Mouse (Mus musculus) layer of hippocampus, adult 2 months (tissue): ENCODE data around the gene Patl2. TPM values are rescaled to one million over a fixed set of nuclear protein-coding genes. Genes with fewer than 3 reads are reported as not detected.

ENCODE experiments used
- DNase-seq, 2 experiments: peaks; one replicate each; pipeline ENCODE4 v3.0.0; 2022; ENCODE audit warnings: low spot score in 2 of 2
- H3K27ac ChIP-seq: fragments of 200-600 bp; 2 replicates; pipeline ENCODE4 v1.8.1; 2022
- H3K4me3 ChIP-seq: fragments of 200-600 bp; 2 replicates; pipeline ENCODE4 v1.8.1; 2022; ENCODE audit warnings: mild to moderate bottlenecking
- CTCF ChIP-seq: fragments of 200-600 bp; conservative IDR thresholded peaks from 2 replicates; pipeline ENCODE4 v1.8.1; 2022; ENCODE audit warnings: antibody characterized with exemption, mild to moderate bottlenecking, moderate library complexity
- total RNA-seq, 2 experiments: library from RNA; stranded (reverse); gene quantifications; 2 replicates each; pipeline ENCODE4 v1.2.3; 2021

Patl2 gene
- total RNA-seq, 2 experiments from 2014 or later, result not detected

DNA sequence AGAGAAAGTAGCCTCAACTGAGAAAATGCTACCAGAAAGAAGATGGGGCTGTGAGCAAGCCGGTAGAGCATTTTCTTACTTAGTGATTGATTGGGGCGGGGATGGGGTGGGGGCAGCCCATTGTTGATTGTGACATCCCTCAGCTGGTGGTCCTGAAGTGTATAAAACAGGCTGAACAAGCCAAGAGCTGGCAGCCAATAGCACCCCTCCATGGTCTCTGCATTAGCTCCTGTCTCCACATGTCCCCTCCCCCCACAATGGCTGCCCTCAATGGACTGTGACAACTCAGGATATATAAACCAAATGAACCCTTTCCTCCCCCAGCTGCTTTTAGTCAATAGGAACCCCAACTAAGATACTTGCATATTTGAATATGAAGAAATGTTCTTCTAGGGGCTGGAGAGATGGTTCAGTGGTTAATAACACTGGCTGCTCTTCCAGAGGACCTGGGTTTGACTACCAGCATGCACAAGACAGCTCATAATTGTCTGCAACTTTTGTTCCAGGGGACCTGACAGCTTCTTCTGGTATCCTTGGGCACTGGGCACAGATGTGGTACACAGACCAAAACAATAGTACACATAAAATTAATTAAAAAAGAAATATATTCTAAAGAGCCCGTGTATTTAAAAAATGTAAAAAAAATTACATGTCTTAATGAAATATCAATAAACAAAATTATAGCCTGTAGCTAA lies 24.7 kb upstream of the Patl2 start:
- no peak for TF ChIP-seq CTCF
- Histone ChIP-seq H3K4me3 (no peak overlapping the region), H3K27ac (no peak overlapping the region)
- no peak for DNase-seq

GRCm38 (mm10) chr2:122206440-122207107 lies 20.6 kb upstream of the Patl2 start:
- DNase-seq, result no peak
- no peak overlapping the region for H3K4me3 ChIP-seq
- TF ChIP-seq CTCF, result no peak
- H3K27ac ChIP-seq, result no peak overlapping the region

DNA sequence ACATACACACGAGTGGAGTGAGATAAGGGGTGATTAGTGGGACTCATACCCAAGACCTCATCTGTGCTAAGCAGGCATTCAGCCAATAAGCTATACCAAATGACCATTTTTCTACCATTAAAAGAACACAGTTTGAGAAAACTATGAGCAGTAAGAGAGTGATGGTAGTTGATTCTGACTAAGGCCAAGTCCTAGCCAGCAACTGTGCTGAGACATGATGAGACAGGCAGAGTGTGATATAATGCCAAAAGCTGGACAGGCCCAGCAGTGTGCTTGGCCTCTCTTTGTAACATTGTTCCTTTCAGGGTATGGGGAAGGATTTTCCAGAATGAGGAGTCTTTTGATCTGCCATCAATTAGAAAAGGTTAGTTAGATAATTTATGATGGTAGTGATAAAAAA lies 15.5 kb upstream of the Patl2 start:
- no peak for TF ChIP-seq CTCF
- Histone ChIP-seq H3K4me3 (no peak overlapping the region), H3K27ac (no peak overlapping the region)
- no peak for DNase-seq

DNA sequence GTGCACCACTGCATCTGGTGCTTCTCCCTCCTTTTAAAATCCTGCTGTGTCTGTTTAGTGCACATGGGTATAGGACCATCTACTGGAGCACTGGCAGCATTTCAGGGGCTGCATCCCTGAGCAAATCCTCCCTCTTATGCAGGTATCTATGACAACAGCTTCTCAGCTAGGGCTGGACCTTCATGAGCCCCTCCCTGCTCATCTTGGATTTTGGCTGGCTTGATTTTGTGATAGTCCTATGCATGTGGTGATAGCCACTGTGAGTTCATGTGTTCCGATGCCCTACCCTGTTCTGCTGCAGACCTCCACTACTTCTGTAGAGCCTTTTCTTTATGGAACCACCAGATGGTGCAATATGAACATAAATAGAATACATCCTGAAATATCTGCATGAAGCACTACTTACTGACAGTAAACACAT lies 8.5 kb upstream of the Patl2 start:
- Histone ChIP-seq H3K27ac (no peak overlapping the region), H3K4me3 (no peak overlapping the region)
- peak; percentile 86 for TF ChIP-seq CTCF
- peak; percentile 13 to 51 for DNase-seq

GRCm38 (mm10) chr2:122191849-122192248 lies 5.9 kb upstream of the Patl2 start:
- TF ChIP-seq CTCF, result no peak
- no peak for DNase-seq
- H3K4me3 ChIP-seq, result no peak overlapping the region
- no peak overlapping the region for H3K27ac ChIP-seq

DNA sequence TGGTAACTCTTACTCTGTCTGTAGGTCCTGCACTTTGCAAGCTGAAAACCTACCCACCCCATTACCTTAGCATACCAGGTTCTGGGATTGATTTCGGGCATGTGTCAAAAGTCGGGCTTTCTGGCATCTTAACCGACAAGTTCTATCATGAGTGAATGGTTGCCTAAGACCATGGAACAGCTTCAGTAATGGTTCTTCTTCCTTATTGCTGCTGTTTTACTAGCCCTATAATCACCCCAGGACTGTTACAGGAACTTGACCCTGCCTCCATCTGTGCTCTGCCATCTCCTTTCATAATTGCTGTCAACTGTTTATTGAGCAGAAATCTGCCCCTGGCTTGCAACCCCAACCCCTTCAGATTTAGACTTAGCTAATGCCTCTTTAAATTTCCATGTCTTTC lies 762 bp upstream of the Patl2 start:
- no peak for DNase-seq
- H3K4me3 ChIP-seq, result no peak overlapping the region

DNA sequence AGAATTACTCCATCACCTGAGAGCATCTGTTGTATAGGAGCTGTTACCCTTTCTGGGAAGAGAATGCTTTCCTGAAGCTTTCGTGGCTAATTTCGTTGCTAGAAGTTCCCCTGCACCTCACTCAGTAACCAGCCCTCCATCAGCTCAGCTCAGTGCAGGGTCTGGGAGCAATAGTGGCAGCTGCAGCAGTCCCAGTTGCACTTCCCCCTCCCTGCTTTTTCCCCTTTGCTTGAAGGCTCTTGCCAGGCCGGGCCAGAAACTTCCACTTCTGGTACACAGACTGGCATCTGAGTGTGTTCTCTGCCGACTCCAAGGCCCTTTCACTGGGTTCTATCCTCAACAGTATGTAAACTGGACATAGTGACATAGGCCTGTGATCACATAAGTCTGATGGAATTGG lies 903 bp downstream of the Patl2 start:
- no peak for DNase-seq
- no peak for TF ChIP-seq CTCF
- Histone ChIP-seq H3K4me3 (no peak overlapping the region), H3K27ac (no peak overlapping the region)

More for the DNA sequence above, 762 bp upstream of the Patl2 start:
- TF ChIP-seq CTCF, result no peak
- H3K27ac ChIP-seq, result no peak overlapping the region

- no peak overlapping the region for H3K4me3 ChIP-seq
- no peak for TF ChIP-seq CTCF
- DNase-seq, result no peak
- no peak overlapping the region for H3K27ac ChIP-seq
Measured at GRCm38 (mm10) chr2:122180051-122180822, 5.8 kb downstream of the Patl2 start.

DNA sequence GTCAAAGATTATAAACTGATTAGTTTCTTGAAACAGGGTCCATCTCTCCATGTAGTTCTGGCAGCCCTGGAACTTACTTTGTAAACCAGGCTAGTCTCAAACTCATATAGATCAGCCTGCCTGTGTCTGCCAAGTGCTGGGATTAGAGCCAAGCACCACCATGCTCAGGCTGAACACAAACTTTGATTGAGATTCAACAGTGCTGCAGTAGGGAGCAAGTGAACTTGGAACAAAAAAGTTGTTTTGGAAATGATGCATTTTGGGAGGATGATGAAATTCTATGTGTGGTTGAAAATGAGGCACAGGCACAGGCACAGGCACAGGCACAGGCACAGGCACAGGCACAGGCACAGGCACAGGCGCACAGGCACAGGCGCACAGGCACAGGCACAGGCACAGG lies 13.8 kb downstream of the Patl2 start:
- Histone ChIP-seq H3K27ac (no peak overlapping the region), H3K4me3 (no peak overlapping the region)
- no peak for TF ChIP-seq CTCF
- no peak for DNase-seq

DNA sequence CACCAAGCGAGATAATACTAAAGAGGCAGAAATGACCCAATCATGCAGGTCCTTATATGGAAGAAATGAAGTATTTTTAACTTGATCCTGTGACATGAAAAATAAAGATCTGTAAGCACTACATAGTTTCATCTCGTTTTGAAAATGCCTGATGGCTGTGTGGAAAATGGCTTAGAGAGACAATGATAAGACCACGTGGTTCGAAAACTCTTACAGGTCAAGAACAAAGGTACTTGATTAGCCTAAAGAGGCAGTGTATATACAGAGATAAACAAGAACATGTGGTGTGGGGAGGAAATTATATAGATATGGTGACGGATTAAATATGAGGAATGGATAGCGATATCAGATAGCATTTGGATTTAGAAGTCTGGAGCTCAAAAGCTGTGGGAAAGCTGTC lies 14.7 kb downstream of the Patl2 start:
- no peak for DNase-seq
- Histone ChIP-seq H3K27ac (no peak overlapping the region), H3K4me3 (no peak overlapping the region)
- TF ChIP-seq CTCF, result no peak

- TF ChIP-seq CTCF, result no peak
- DNase-seq, result no peak
- H3K4me3 ChIP-seq, result 0 out of 2 replicates have a peak overlapping the region, but pooled peaks have one; percentile 3
- H3K27ac ChIP-seq, result no peak overlapping the region
Measured at GRCm38 (mm10) chr2:122164293-122164692, 21.7 kb downstream of the Patl2 start.

DNA sequence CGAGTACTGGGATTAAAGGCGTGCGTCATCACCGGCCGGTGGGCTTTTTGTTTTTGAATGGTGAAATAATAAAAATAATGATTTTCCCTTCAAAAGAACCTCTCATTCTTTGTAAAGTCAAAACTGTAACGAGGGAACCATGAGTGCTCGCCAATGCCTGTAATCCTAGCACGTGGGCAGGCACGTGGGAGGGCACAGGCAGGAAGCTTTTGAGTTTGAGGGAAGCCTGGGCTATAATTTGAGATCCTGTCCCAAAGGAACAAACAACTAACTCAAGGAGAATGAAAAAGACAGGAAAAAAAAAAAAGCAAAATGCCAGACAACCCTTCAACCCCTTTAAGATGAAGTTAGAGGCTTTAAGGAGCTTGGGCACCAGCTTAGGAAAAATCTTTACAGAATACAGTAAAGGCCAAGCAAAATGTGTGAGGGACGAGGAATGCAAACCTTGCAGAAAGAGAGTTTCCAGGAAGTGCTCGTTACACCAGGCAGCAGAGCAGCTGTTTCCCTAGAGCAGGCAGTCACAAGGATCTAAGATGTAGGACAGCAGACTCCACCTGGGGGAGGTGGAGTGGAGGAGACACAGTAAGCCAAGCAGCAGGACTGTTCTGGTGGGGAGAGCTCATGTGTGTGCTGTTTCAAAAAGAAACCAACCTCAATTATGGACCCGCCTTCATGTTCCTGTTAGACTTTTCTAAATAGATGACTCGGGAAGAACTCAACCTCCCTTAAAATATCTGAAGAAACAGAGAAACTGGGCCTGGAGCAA lies 22.4 kb downstream of the Patl2 start:
- no peak for TF ChIP-seq CTCF
- no peak overlapping the region for H3K27ac ChIP-seq
- H3K4me3 ChIP-seq, result no peak overlapping the region
- DNase-seq, result no peak

DNA sequence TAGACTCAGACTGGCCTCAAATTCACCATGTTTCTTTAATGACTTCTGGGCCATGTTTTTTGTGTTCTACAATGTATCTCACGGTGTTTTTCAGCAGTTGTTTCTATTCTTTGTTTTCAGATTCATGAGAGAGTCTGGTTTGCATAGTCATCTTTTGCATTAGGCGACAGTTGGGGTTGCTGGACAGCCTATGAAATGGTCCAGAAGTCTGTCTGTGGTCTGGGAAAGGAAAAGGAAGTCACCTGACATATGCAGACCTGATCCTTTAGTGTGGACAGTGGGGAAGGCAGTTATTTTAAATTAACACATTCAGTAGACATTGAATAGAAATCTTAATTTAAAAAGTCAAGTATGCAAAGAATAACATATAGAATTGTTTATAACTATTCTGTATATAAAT lies 23.5 kb downstream of the Patl2 start:
- no peak for DNase-seq
- no peak for TF ChIP-seq CTCF
- H3K4me3 ChIP-seq, result no peak overlapping the region
- H3K27ac ChIP-seq, result no peak overlapping the region
